Mouse (Mus musculus): ENCODE measurements around the gene Zfp853. TPM values are rescaled to one million over a fixed set of nuclear protein-coding genes. Genes with fewer than 3 reads are reported as not detected.

The Zfp853 gene
- polyA plus RNA-seq, 1 experiment from 2014 or later = not detected

GRCm38 (mm10) chr5:143287774-143288328, 5.6 kb downstream of the Zfp853 start:
- peaks cover 77% of the 10 kb centered on the region for H3K27me3 ChIP-seq (replicated peaks; ENCODE audit: control insufficient read depth, insufficient read depth, low read length)
- H3K4me1 ChIP-seq (replicated peaks; ENCODE audit: control insufficient read depth, insufficient read depth, low read length) = 0 out of 2 replicates have a peak, but pooled peaks cover 2% of the 10 kb centered on the region
- no peaks in the 10 kb centered on the region for H3K36me3 ChIP-seq (ENCODE audit: control insufficient read depth, insufficient read depth, low read length)
- 5% methylated on average over 48 of the region's 48 CpGs for WGBS
- H3K4me3 ChIP-seq (ENCODE audit: low read depth, low read length) = peak overlapping the region; percentile 28
- H3K9ac ChIP-seq (ENCODE audit: low read depth, low read length) = no peak overlapping the region
- H3K9me3 ChIP-seq (ENCODE audit: control insufficient read depth, low read length) = no peaks in the 10 kb centered on the region
- peak overlapping the region; percentile 53 for H3K4me2 ChIP-seq
- ATAC-seq (replicated peaks; ENCODE audit: low FRiP score) (no peak), DNase-seq (ENCODE audit: low spot score) (no peak)
- H3K27ac ChIP-seq (ENCODE audit: low read depth, low read length) = no peak overlapping the region

GRCm38 (mm10) chr5:143284762-143285161, 8.7 kb downstream of the Zfp853 start:
- Histone ChIP-seq H3K36me3 (ENCODE audit: control insufficient read depth, insufficient read depth, low read length) (no peaks in the 10 kb centered on the region), H3K9me3 (ENCODE audit: control insufficient read depth, low read length) (no peaks in the 10 kb centered on the region), H3K9ac (ENCODE audit: low read depth, low read length) (no peak overlapping the region), H3K27me3 (replicated peaks; ENCODE audit: control insufficient read depth, insufficient read depth, low read length) (peaks cover 53% of the 10 kb centered on the region), H3K4me3 (ENCODE audit: low read depth, low read length) (no peak overlapping the region), H3K4me2 (no peak overlapping the region), H3K4me1 (replicated peaks; ENCODE audit: control insufficient read depth, insufficient read depth, low read length) (no peaks in the 10 kb centered on the region), H3K27ac (ENCODE audit: low read depth, low read length) (no peak overlapping the region)
- ATAC-seq (replicated peaks; ENCODE audit: low FRiP score) (no peak), DNase-seq (ENCODE audit: low spot score) (no peak)
- WGBS = 40% methylated on average over 6 of the region's 6 CpGs

- ATAC-seq (replicated peaks; ENCODE audit: low FRiP score) (no peak), DNase-seq (ENCODE audit: low spot score) (no peak)
- Histone ChIP-seq H3K4me2 (no peak overlapping the region), H3K4me1 (replicated peaks; ENCODE audit: control insufficient read depth, insufficient read depth, low read length) (no peaks in the 10 kb centered on the region), H3K27ac (ENCODE audit: low read depth, low read length) (no peak overlapping the region), H3K36me3 (ENCODE audit: control insufficient read depth, insufficient read depth, low read length) (no peaks in the 10 kb centered on the region), H3K4me3 (ENCODE audit: low read depth, low read length) (no peak overlapping the region), H3K27me3 (replicated peaks; ENCODE audit: control insufficient read depth, insufficient read depth, low read length) (peaks cover 24% of the 10 kb centered on the region), H3K9me3 (ENCODE audit: control insufficient read depth, low read length) (no peaks in the 10 kb centered on the region), H3K9ac (ENCODE audit: low read depth, low read length) (no peak overlapping the region)
- WGBS = 44% methylated on average over 10 of the region's 10 CpGs
Measured at GRCm38 (mm10) chr5:143279247-143279646, 14.2 kb downstream of the Zfp853 start.

GRCm38 (mm10) chr5:143275761-143276160, 17.7 kb downstream of the Zfp853 start:
- 42% methylated on average over 5 of the region's 5 CpGs for WGBS
- Histone ChIP-seq H3K4me1 (replicated peaks; ENCODE audit: control insufficient read depth, insufficient read depth, low read length) (no peaks in the 10 kb centered on the region), H3K4me2 (no peak overlapping the region), H3K36me3 (ENCODE audit: control insufficient read depth, insufficient read depth, low read length) (no peaks in the 10 kb centered on the region), H3K9ac (ENCODE audit: low read depth, low read length) (no peak overlapping the region), H3K27me3 (replicated peaks; ENCODE audit: control insufficient read depth, insufficient read depth, low read length) (peaks cover 26% of the 10 kb centered on the region), H3K9me3 (ENCODE audit: control insufficient read depth, low read length) (no peaks in the 10 kb centered on the region), H3K27ac (ENCODE audit: low read depth, low read length) (no peak overlapping the region), H3K4me3 (ENCODE audit: low read depth, low read length) (no peak overlapping the region)
- DNase-seq (ENCODE audit: low spot score) = no peak
- no peak for ATAC-seq (replicated peaks; ENCODE audit: low FRiP score)

DNA sequence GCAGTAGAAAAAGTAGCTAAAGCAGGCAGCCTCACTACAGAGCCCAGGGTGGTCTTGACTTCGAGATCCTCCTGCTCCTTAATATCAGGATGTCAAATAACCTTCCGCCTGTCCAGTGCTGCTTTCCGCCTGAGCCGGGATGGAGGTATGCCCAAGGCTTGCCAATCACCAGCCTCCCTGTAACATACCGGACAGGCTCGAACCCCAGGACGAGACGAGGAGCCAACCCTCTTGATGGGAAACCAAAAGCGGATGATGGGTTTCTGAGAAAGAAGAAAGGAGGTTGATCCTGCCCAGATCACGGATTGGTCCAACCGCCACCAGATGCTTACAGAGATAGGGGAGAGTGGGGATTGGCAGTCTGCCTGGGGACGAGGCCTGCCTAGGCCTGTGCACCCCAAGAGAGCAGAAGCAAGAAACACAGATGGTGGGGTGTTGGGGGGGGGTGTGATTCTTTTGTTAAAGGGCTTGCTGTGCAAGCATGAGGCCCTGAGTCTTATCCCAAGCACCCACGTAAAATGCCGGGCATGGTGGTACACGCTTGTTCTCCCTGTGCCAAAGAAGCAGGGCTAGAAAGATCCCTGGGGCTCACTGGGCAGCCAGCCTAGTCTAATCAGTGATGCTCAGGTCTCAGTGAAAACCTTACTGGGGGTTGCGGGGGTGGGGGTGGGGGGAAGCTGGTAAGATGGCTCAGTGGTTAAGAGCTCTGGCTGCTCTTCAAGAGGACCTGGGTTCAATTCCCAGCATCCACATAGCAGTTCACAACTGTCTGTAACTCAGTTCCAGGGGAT, 20.7 kb downstream of the Zfp853 start:
- no peaks in the 10 kb centered on the region for H3K9me3 ChIP-seq (ENCODE audit: control insufficient read depth, low read length)
- no peak overlapping the region for H3K9ac ChIP-seq (ENCODE audit: low read depth, low read length)
- peaks cover 8% of the 10 kb centered on the region for H3K4me1 ChIP-seq (replicated peaks; ENCODE audit: control insufficient read depth, insufficient read depth, low read length)
- DNase-seq (ENCODE audit: low spot score) = no peak
- H3K4me2 ChIP-seq = no peak overlapping the region
- H3K27me3 ChIP-seq (replicated peaks; ENCODE audit: control insufficient read depth, insufficient read depth, low read length) = peaks cover 19% of the 10 kb centered on the region
- H3K36me3 ChIP-seq (ENCODE audit: control insufficient read depth, insufficient read depth, low read length) = no peaks in the 10 kb centered on the region
- no peak for ATAC-seq (replicated peaks; ENCODE audit: low FRiP score)
- WGBS = 86% methylated on average over 16 of the region's 16 CpGs
- H3K27ac ChIP-seq (ENCODE audit: low read depth, low read length) = no peak overlapping the region
- no peak overlapping the region for H3K4me3 ChIP-seq (ENCODE audit: low read depth, low read length)

GRCm38 (mm10) chr5:143272108-143272507, 21.3 kb downstream of the Zfp853 start:
- Histone ChIP-seq H3K4me1 (replicated peaks; ENCODE audit: control insufficient read depth, insufficient read depth, low read length) (peaks cover 8% of the 10 kb centered on the region), H3K9ac (ENCODE audit: low read depth, low read length) (no peak overlapping the region), H3K4me3 (ENCODE audit: low read depth, low read length) (no peak overlapping the region), H3K4me2 (no peak overlapping the region), H3K27ac (ENCODE audit: low read depth, low read length) (no peak overlapping the region), H3K36me3 (ENCODE audit: control insufficient read depth, insufficient read depth, low read length) (no peaks in the 10 kb centered on the region), H3K27me3 (replicated peaks; ENCODE audit: control insufficient read depth, insufficient read depth, low read length) (peaks cover 19% of the 10 kb centered on the region), H3K9me3 (ENCODE audit: control insufficient read depth, low read length) (no peaks in the 10 kb centered on the region)
- DNase-seq (ENCODE audit: low spot score) = no peak
- 55% methylated on average over 3 of the region's 3 CpGs for WGBS
- no peak for ATAC-seq (replicated peaks; ENCODE audit: low FRiP score)

DNA sequence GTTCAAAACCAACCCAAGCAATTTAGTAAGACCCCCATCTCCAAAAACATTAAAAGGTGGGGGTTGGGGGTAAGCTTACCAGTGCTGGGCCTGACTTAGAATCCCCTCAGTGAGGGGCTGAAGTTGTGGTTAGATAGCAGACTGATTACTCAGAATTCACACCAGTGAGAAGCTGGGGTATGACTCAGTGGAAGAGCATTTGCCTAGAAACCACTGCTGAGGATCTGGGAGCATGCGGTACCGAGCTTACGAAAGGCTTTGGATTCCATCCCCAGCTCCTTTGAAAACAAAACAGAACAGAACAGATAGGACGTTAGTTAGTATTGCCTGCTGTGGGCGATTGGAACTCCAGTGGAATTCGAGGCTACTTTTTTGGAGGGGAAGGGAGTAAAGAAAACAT, 21.8 kb downstream of the Zfp853 start:
- DNase-seq (ENCODE audit: low spot score) = no peak
- Histone ChIP-seq H3K27ac (ENCODE audit: low read depth, low read length) (no peak overlapping the region), H3K4me2 (no peak overlapping the region), H3K4me3 (ENCODE audit: low read depth, low read length) (no peak overlapping the region), H3K9me3 (ENCODE audit: control insufficient read depth, low read length) (no peaks in the 10 kb centered on the region), H3K36me3 (ENCODE audit: control insufficient read depth, insufficient read depth, low read length) (no peaks in the 10 kb centered on the region), H3K27me3 (replicated peaks; ENCODE audit: control insufficient read depth, insufficient read depth, low read length) (peaks cover 16% of the 10 kb centered on the region), H3K9ac (ENCODE audit: low read depth, low read length) (no peak overlapping the region), H3K4me1 (replicated peaks; ENCODE audit: control insufficient read depth, insufficient read depth, low read length) (peaks cover 8% of the 10 kb centered on the region)
- 60% methylated on average over 6 of the region's 6 CpGs for WGBS
- ATAC-seq (replicated peaks; ENCODE audit: low FRiP score) = no peak

DNA sequence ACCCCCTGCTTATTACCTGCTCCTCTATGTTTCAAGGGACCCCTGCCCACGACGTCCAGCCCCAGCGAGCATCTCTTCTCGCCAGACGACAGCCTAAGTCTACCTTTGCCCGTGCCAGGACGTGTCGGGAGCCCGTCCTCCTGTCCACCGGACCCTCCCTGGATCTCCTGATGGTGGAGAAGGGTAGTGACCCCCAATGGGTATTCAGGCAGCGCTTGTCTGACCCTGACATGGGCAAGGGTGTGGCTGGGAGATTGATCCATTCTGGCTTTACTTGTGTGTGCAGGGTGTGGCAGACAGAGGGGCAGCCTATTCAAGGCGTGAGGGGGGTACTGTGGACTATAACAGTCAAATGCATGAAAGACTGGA, 23.3 kb downstream of the Zfp853 start:
- 9% methylated on average over 12 of the region's 12 CpGs for WGBS
- H3K9me3 ChIP-seq (ENCODE audit: control insufficient read depth, low read length) = no peaks in the 10 kb centered on the region
- H3K27me3 ChIP-seq (replicated peaks; ENCODE audit: control insufficient read depth, insufficient read depth, low read length) = peaks cover 12% of the 10 kb centered on the region
- H3K4me3 ChIP-seq (ENCODE audit: low read depth, low read length) = peak overlapping the region; percentile 85
- H3K36me3 ChIP-seq (ENCODE audit: control insufficient read depth, insufficient read depth, low read length) = no peaks in the 10 kb centered on the region
- no peak overlapping the region for H3K27ac ChIP-seq (ENCODE audit: low read depth, low read length)
- H3K4me1 ChIP-seq (replicated peaks; ENCODE audit: control insufficient read depth, insufficient read depth, low read length) = peaks cover 8% of the 10 kb centered on the region
- H3K4me2 ChIP-seq = peak overlapping the region; percentile 89
- peak; percentile 30; the same call in 1 of the 2 replicates for ATAC-seq (replicated peaks; ENCODE audit: low FRiP score)
- peak overlapping the region; percentile 79 for H3K9ac ChIP-seq (ENCODE audit: low read depth, low read length)
- no peak for DNase-seq (ENCODE audit: low spot score)
